ENCODE assay signal across 16 mouse cellular contexts in the genomic region with DNA sequence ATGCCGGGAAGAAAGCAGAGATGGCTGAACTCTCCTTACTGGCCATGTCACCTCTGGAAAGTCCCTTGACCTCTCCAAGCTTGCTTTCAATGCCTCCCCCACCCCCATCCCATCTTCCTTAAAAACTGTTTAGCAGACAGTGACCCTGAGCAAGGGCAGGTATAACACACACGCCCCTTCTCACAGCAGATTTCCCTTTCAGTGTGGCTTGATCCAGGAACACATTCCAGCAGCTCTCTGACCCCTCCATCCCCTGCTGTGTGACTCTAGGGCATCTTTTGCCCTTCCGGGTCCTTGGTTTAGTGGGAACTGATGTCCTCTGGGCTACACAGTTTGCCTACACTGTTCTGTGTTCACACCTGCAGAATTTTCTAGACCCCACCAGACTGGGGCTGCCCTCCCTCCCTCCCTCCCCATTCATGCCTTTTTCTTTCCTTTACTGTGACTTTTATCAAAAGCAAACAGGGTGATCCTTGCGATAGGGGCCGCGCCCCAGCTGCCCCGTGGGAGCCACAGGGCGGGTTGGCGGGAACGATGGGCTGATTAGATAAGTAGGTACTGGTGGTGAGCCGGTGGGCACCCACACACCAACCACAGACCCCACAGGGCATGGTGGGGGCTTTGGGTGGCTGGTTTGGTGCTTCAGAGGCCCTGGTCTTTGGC. TPM values are rescaled to one million over a fixed set of nuclear protein-coding genes. Genes with fewer than 3 reads are reported as not detected.
DNase-seq lines count a peak whose midpoint lies in the region; ATAC-seq and TF ChIP-seq lines count a peak whose summit lies in the region.
"Had no signal": no experiment of that assay in that cellular context is flagged by ENCODE, and none has a peak within 500 bp of the region (broad histone marks: within the 10 kb centered on the region; RNA-seq: fewer than 3 reads in every experiment).

No protein-coding gene starts in this region.

- no peak overlapping the region for H3K4me3 ChIP-seq in forebrain, embryonic 10.5 days
- H3K4me3 ChIP-seq in forebrain, postnatal 0 days (ENCODE audit: low read depth, low read length), result no peak overlapping the region
- peak overlapping the region; percentile 23; the same call in 1 of the 2 replicates for H3K4me3 ChIP-seq in E14TG2a.4 (replicated peaks; ENCODE audit: low read length)
- no peak overlapping the region for H3K4me3 ChIP-seq in liver, embryonic 14.5 days (ENCODE audit: insufficient read depth in 1 of 2, low read depth in 2 of 2, low read length in 2 of 2)
- H3K4me3 ChIP-seq: left cerebral cortex, adult 2 months; limb, embryonic 13.5 days; midbrain, embryonic 13.5 days had no signal

- H3K9me3 ChIP-seq in forebrain, embryonic 10.5 days, result no peaks in the 10 kb centered on the region
- no peaks in the 10 kb centered on the region for H3K9me3 ChIP-seq in forebrain, postnatal 0 days (ENCODE audit: low read length)
- no peaks in the 10 kb centered on the region for H3K9me3 ChIP-seq in E14TG2a.4 (ENCODE audit: low read length)
- H3K9me3 ChIP-seq in liver, embryonic 14.5 days (ENCODE audit: control insufficient read depth, low read length), result no peaks in the 10 kb centered on the region
- H3K9me3 ChIP-seq: limb, embryonic 13.5 days; midbrain, embryonic 13.5 days had no signal

- intact Hi-C loops in gastrocnemius, postnatal 36 days (cut with DNase I), result no loop called here

- H3K27ac ChIP-seq in forebrain, embryonic 10.5 days, result peak overlapping the region; percentile 68
- H3K27ac ChIP-seq in forebrain, postnatal 0 days (ENCODE audit: low read depth, low read length), result no peak overlapping the region
- peak overlapping the region; percentile 85 for H3K27ac ChIP-seq in liver, embryonic 14.5 days
- H3K27ac ChIP-seq: left cerebral cortex, adult 2 months; limb, embryonic 13.5 days; midbrain, embryonic 13.5 days had no signal

- no peak for DNase-seq in forebrain, embryonic 10.5 days (ENCODE audit: extremely low spot score, low spot score)
- DNase-seq in forebrain, postnatal 0 days, result no peak
- peak; percentile 74 for DNase-seq in c-Kit-positive CD71-positive TER-119-positive erythroid progenitor cells, embryonic 14.5 days (ENCODE audit: low spot score)
- DNase-seq in liver, embryonic 14.5 days (ENCODE audit: low read depth in 3 of 3, low spot score in 3 of 3), result no peak
- DNase-seq in gastrocnemius, postnatal 36 days, result no peak
- no peak for DNase-seq in kidney, postnatal 4 days
- no peak for DNase-seq in frontal cortex, adult 2 months (ENCODE audit: extremely low spot score in 1 of 2, low spot score in 1 of 2)
- DNase-seq: cerebellum, adult 18-20 months; heart, adult 11 months; kidney, adult 11 months; right cerebral cortex, postnatal 14 days had no signal

- no peak for TF ChIP-seq CTCF in forebrain, postnatal 0 days (IDR thresholded peaks at IDR 0.05; ENCODE audit: low read depth)
- TF ChIP-seq CTCF in E14TG2a.4 (conservative IDR thresholded peaks at IDR 0.05; ENCODE audit: low read length), result no peak
- no peak for TF ChIP-seq CTCF in liver, embryonic 14.5 days (IDR thresholded peaks at IDR 0.05; ENCODE audit: low read depth)

- peak; percentile 83 for TF ChIP-seq EP300 in liver, embryonic 14.5 days (IDR thresholded peaks at IDR 0.05; ENCODE audit: low read depth)

- H3K36me3 ChIP-seq in forebrain, embryonic 10.5 days (replicated peaks), result no peaks in the 10 kb centered on the region
- no peaks in the 10 kb centered on the region for H3K36me3 ChIP-seq in forebrain, postnatal 0 days (ENCODE audit: insufficient read depth)
- no peaks in the 10 kb centered on the region for H3K36me3 ChIP-seq in E14TG2a.4 (ENCODE audit: insufficient read depth, low read length)
- peaks cover 71% of the 10 kb centered on the region for H3K36me3 ChIP-seq in liver, embryonic 14.5 days (replicated peaks; ENCODE audit: control insufficient read depth, insufficient read depth, low read depth)
- H3K36me3 ChIP-seq: limb, embryonic 13.5 days; midbrain, embryonic 13.5 days had no signal

- H3K4me1 ChIP-seq in forebrain, embryonic 10.5 days, result peaks cover 90% of the 10 kb centered on the region
- no peaks in the 10 kb centered on the region for H3K4me1 ChIP-seq in forebrain, postnatal 0 days (ENCODE audit: insufficient read depth)
- H3K4me1 ChIP-seq in E14TG2a.4 (replicated peaks; ENCODE audit: low read depth, low read length), result peaks cover 92% of the 10 kb centered on the region
- H3K4me1 ChIP-seq in liver, embryonic 14.5 days (replicated peaks; ENCODE audit: control insufficient read depth in 2 of 2, insufficient read depth in 2 of 2, low read length in 1 of 2), result peaks cover 98% of the 10 kb centered on the region in 2 experiments

- peaks cover 18% of the 10 kb centered on the region for H3K27me3 ChIP-seq in forebrain, embryonic 10.5 days (ENCODE audit: poor library complexity, severe bottlenecking)
- H3K27me3 ChIP-seq in forebrain, postnatal 0 days (ENCODE audit: insufficient read depth, low read length), result no peaks in the 10 kb centered on the region
- no peaks in the 10 kb centered on the region; the same call in 1 of the 2 replicates for H3K27me3 ChIP-seq in E14TG2a.4 (ENCODE audit: insufficient read depth, low read length)
- H3K27me3 ChIP-seq in liver, embryonic 14.5 days (ENCODE audit: control insufficient read depth, insufficient read depth, low read length), result no peaks in the 10 kb centered on the region
- H3K27me3 ChIP-seq: limb, embryonic 13.5 days had no signal

- no peak overlapping the region for H3K4me2 ChIP-seq in forebrain, postnatal 0 days (ENCODE audit: low read depth)
- peak overlapping the region; percentile 23 for H3K4me2 ChIP-seq in liver, embryonic 14.5 days (ENCODE audit: low read depth)
- H3K4me2 ChIP-seq: limb, embryonic 13.5 days; midbrain, embryonic 13.5 days had no signal

- H3K9ac ChIP-seq in forebrain, postnatal 0 days, result no peak overlapping the region
- peak overlapping the region; percentile 58 for H3K9ac ChIP-seq in liver, embryonic 14.5 days (replicated peaks)
- H3K9ac ChIP-seq: limb, embryonic 13.5 days; midbrain, embryonic 13.5 days had no signal

- no peak for ATAC-seq in forebrain, postnatal 0 days
- no peak for ATAC-seq in liver, embryonic 14.5 days (ENCODE audit: insufficient read depth)
- ATAC-seq: midbrain, embryonic 13.5 days had no signal

- 74% methylated on average over 11 of the region's 11 CpGs for WGBS in forebrain, embryonic 10.5 days
- WGBS in forebrain, postnatal 0 days, result 76% methylated on average over 11 of the region's 11 CpGs
- WGBS in liver, embryonic 14.5 days (ENCODE audit: insufficient replicate concordance), result 17% methylated on average over 11 of the region's 11 CpGs

RNA-seq across cellular contexts. Expression of a gene that starts 37.2 kb away (rescaled TPM):
- polyA plus RNA-seq in forebrain, embryonic 10.5 days (2016; fragmentation: Nextera tagmentation; extraction: Ambion mirVana), result 0.82 and 0.88 TPM in 2 replicates
- total RNA-seq in forebrain, postnatal 0 days (2014; rRNA removed), result 9.5 and 10.1 TPM in 2 replicates
- 0.87 and 1.1 TPM in 2 replicates for polyA plus RNA-seq in forebrain, postnatal 0 days (2015; fragmentation: Nextera tagmentation; extraction: Ambion mirVana)
- 69.6 and 80.3 TPM in 2 replicates for polyA plus RNA-seq in liver, embryonic 14.5 days (2012; rRNA removed)
- polyA plus RNA-seq in liver, embryonic 14.5 days (2014; fragmentation: Nextera tagmentation; extraction: Ambion mirVana), result 13.3 and 16.2 TPM in 2 replicates
- 1 to 10 TPM; 5.6 to 8.9 TPM for total RNA-seq in gastrocnemius, postnatal 36 days (2021)
- polyA plus RNA-seq in frontal cortex, adult 2 months (2012; rRNA removed), result 26.0 and 36.1 TPM in 2 replicates

RNA-seq across cellular contexts. Expression of a gene that starts 41.4 kb away (rescaled TPM):
- polyA plus RNA-seq in forebrain, embryonic 10.5 days (2016; fragmentation: Nextera tagmentation; extraction: Ambion mirVana), result not detected in 2 replicates
- 0.77 TPM in 1 of 2 replicates, not detected in the other for total RNA-seq in forebrain, postnatal 0 days (2014; rRNA removed)
- 0.27 TPM in 1 of 2 replicates, not detected in the other for polyA plus RNA-seq in forebrain, postnatal 0 days (2015; fragmentation: Nextera tagmentation; extraction: Ambion mirVana)
- polyA plus RNA-seq in liver, embryonic 14.5 days (2012; rRNA removed), result not detected in 2 replicates
- polyA plus RNA-seq in liver, embryonic 14.5 days (2014; fragmentation: Nextera tagmentation; extraction: Ambion mirVana), result not detected in 2 replicates
- total RNA-seq in gastrocnemius, postnatal 36 days (2021), result not detected
- polyA plus RNA-seq in frontal cortex, adult 2 months (2012; rRNA removed), result 4.8 TPM in 2 replicates
- total RNA-seq: hematopoietic stem cell, adult 5-6 weeks had no signal
- polyA plus RNA-seq: midbrain, embryonic 13.5 days had no signal

RNA-seq across cellular contexts. Expression of a gene that starts 57.2 kb away (rescaled TPM):
- 73.2 and 81.1 TPM in 2 replicates for polyA plus RNA-seq in forebrain, embryonic 10.5 days (2016; fragmentation: Nextera tagmentation; extraction: Ambion mirVana)
- total RNA-seq in forebrain, postnatal 0 days (2014; rRNA removed), result 38.1 and 40.9 TPM in 2 replicates
- 23.8 and 27.3 TPM in 2 replicates for polyA plus RNA-seq in forebrain, postnatal 0 days (2015; fragmentation: Nextera tagmentation; extraction: Ambion mirVana)
- polyA plus RNA-seq in liver, embryonic 14.5 days (2012; rRNA removed), result 15.2 and 20.4 TPM in 2 replicates
- 12.8 and 16.7 TPM in 2 replicates for polyA plus RNA-seq in liver, embryonic 14.5 days (2014; fragmentation: Nextera tagmentation; extraction: Ambion mirVana)
- 10 to 100 TPM; 21.1 to 24.2 TPM for total RNA-seq in gastrocnemius, postnatal 36 days (2021)
- polyA plus RNA-seq in frontal cortex, adult 2 months (2012; rRNA removed), result 35.1 and 36.1 TPM in 2 replicates
